Mouse (Mus musculus) limb, embryonic 10.5 days (tissue): ENCODE results near the gene Clec2l. TPM values are rescaled to one million over a fixed set of nuclear protein-coding genes. Genes with fewer than 3 reads are reported as not detected.

Source experiments
- DNase-seq: peaks from one replicate; pipeline ENCODE4 v3.0.0-alpha.2; 2017; ENCODE audit warnings: low spot score
- H3K27ac ChIP-seq: fragments of 300-500 bp; sonication (generic); 2 replicates; pipeline ENCODE4 v1.5.1; 2016; ENCODE audit warnings: mild to moderate bottlenecking
- H3K27me3 ChIP-seq: fragments of 300-500 bp; sonication (generic); 2 replicates; pipeline ENCODE4 v1.6.1; 2016; ENCODE audit warnings: low read depth, mild to moderate bottlenecking; ENCODE audit not compliant: poor library complexity, severe bottlenecking
- H3K36me3 ChIP-seq: fragments of 300-500 bp; sonication (generic); 2 replicates; pipeline ENCODE4 v1.6.1; 2016; ENCODE audit warnings: mild to moderate bottlenecking, moderate library complexity
- H3K4me1 ChIP-seq: fragments of 300-500 bp; sonication (generic); 2 replicates; pipeline ENCODE4 v1.6.1; 2016
- H3K4me3 ChIP-seq: fragments of 300-500 bp; sonication (generic); 2 replicates; pipeline ENCODE4 v1.5.1; 2016; ENCODE audit warnings: mild to moderate bottlenecking, moderate library complexity
- H3K9me3 ChIP-seq: fragments of 300-500 bp; sonication (generic); replicated peaks from 2 replicates; pipeline ENCODE4 v1.6.1; 2016; ENCODE audit warnings: mild to moderate bottlenecking
- WGBS: fragments of 180-500 bp; shearing (Covaris S2); methylation state at CpG from one replicate; pipeline ENCODE4 v1.1.7; 2016; 5-methylcytosine and 5-hydroxymethylcytosine counted together
- polyA plus RNA-seq: library from polyadenylated mRNA; unstranded; fragments of >200 nt; fragmentation: Nextera tagmentation; extraction: Ambion mirVana; gene quantifications from 2 replicates; pipeline ENCODE4 v1.2.1, GENCODE M21; 2016

The Clec2l gene
- polyA plus RNA-seq, 1 experiment from 2014 or later: 0.35 TPM

- DNase-seq: no peak
- Histone ChIP-seq H3K27me3 (no peaks in the 10 kb centered on the region), H3K36me3 (peaks cover 92% of the 10 kb centered on the region), H3K4me3 (no peak overlapping the region), H3K9me3 (no peaks in the 10 kb centered on the region), H3K4me1 (no peaks in the 10 kb centered on the region), H3K27ac (no peak overlapping the region)
- 90% methylated on average over 7 of the region's 7 CpGs for WGBS
Measured at GRCm38 (mm10) chr6:38704264-38704984, 41.6 kb downstream of the Clec2l start.

GRCm38 (mm10) chr6:38710449-38710848, 47.6 kb downstream of the Clec2l start:
- H3K36me3 ChIP-seq: peaks cover 98% of the 10 kb centered on the region
- no peaks in the 10 kb centered on the region for H3K27me3 ChIP-seq
- no peak overlapping the region for H3K4me3 ChIP-seq
- 96% methylated on average over 3 of the region's 3 CpGs for WGBS
- H3K27ac ChIP-seq: no peak overlapping the region
- H3K9me3 ChIP-seq: no peaks in the 10 kb centered on the region
- no peaks in the 10 kb centered on the region for H3K4me1 ChIP-seq
- DNase-seq: no peak

GRCm38 (mm10) chr6:38713957-38714898, 51.4 kb downstream of the Clec2l start:
- Histone ChIP-seq H3K9me3 (no peaks in the 10 kb centered on the region), H3K4me3 (no peak overlapping the region), H3K36me3 (peaks cover 99% of the 10 kb centered on the region), H3K27me3 (no peaks in the 10 kb centered on the region), H3K27ac (no peak overlapping the region), H3K4me1 (no peaks in the 10 kb centered on the region)
- DNase-seq: no peak
- 91% methylated on average over 19 of the region's 19 CpGs for WGBS

GRCm38 (mm10) chr6:38715881-38716280, 53.0 kb downstream of the Clec2l start:
- Histone ChIP-seq H3K4me1 (no peaks in the 10 kb centered on the region), H3K9me3 (no peaks in the 10 kb centered on the region), H3K4me3 (no peak overlapping the region), H3K27ac (no peak overlapping the region), H3K36me3 (peaks cover 99% of the 10 kb centered on the region), H3K27me3 (no peaks in the 10 kb centered on the region)
- WGBS: 94% methylated on average over 16 of the region's 16 CpGs
- no peak for DNase-seq

GRCm38 (mm10) chr6:38718625-38719024, 55.8 kb downstream of the Clec2l start:
- Histone ChIP-seq H3K27ac (no peak overlapping the region), H3K27me3 (no peaks in the 10 kb centered on the region), H3K4me3 (no peak overlapping the region), H3K36me3 (peaks cover 92% of the 10 kb centered on the region), H3K9me3 (no peaks in the 10 kb centered on the region), H3K4me1 (no peaks in the 10 kb centered on the region)
- no peak for DNase-seq
- WGBS: 94% methylated on average over 7 of the region's 7 CpGs

GRCm38 (mm10) chr6:38719229-38719628, 56.4 kb downstream of the Clec2l start:
- Histone ChIP-seq H3K27ac (no peak overlapping the region), H3K9me3 (no peaks in the 10 kb centered on the region), H3K36me3 (peaks cover 91% of the 10 kb centered on the region), H3K27me3 (no peaks in the 10 kb centered on the region), H3K4me1 (no peaks in the 10 kb centered on the region), H3K4me3 (no peak overlapping the region)
- DNase-seq: no peak
- WGBS: 90% methylated on average over 6 of the region's 6 CpGs

GRCm38 (mm10) chr6:38721361-38721760, 58.5 kb downstream of the Clec2l start:
- WGBS: 92% methylated on average over 1 of the region's 1 CpGs
- Histone ChIP-seq H3K36me3 (peaks cover 82% of the 10 kb centered on the region), H3K4me3 (no peak overlapping the region), H3K4me1 (no peaks in the 10 kb centered on the region), H3K27me3 (no peaks in the 10 kb centered on the region), H3K9me3 (no peaks in the 10 kb centered on the region), H3K27ac (no peak overlapping the region)
- no peak for DNase-seq

GRCm38 (mm10) chr6:38725515-38725914, 62.6 kb downstream of the Clec2l start:
- Histone ChIP-seq H3K4me1 (no peaks in the 10 kb centered on the region), H3K9me3 (no peaks in the 10 kb centered on the region), H3K4me3 (no peak overlapping the region), H3K27ac (no peak overlapping the region), H3K36me3 (peaks cover 77% of the 10 kb centered on the region), H3K27me3 (no peaks in the 10 kb centered on the region)
- WGBS: 86% methylated on average over 3 of the region's 3 CpGs
- DNase-seq: no peak

Other genes with a start within 250 kb of the Clec2l start
- gene Ubn2, start 229.1 kb upstream of the Clec2l start, polyA plus RNA-seq: 13.5 and 14.7 TPM in 2 replicates
- 92.7 and 96.2 TPM in 2 replicates for gene Fmc1, start 129.6 kb upstream of the Clec2l start, polyA plus RNA-seq
- 28.6 and 39.7 TPM in 2 replicates for gene Luc7l2, start 111.7 kb upstream of the Clec2l start, polyA plus RNA-seq
- 0.06 and 0.11 TPM in 2 replicates for gene Klrg2, start 25.8 kb upstream of the Clec2l start, polyA plus RNA-seq
- gene Tbxas1, start 212.3 kb downstream of the Clec2l start, polyA plus RNA-seq: 1.1 TPM in 2 replicates
- gene Hipk2, start 213.1 kb downstream of the Clec2l start, polyA plus RNA-seq: 20.6 and 21.8 TPM in 2 replicates